Mouse (Mus musculus): ENCODE measurements at regions not wholly inside any gene's neighbourhood (a gene's known extent, or its start where the extent isn't known, plus 50 kb on each side); places are given as distances from the start of the nearest gene placed in this dataset.
A peak's percentile ranks its signal among the peaks of the same experiment; 100 is the strongest.

DNA sequence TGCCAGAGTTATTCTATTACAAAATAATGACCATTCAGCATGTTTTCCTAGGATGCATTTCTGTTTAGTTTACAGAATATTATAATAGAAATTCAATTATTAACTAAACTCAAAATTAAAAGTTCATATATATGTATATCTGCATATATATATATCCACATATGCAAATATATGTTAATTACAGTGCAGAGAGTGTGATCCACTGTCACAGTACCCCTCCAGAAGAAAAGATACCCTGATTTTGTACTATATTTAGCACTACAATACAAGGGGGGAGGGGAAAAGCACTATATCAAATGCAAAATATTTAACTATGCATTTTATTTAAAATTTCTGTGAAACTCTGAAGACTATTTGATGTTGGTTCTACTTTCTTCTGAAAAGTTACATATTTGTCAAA lies 265.4 kb upstream of the Cdh19 start:
- Histone ChIP-seq H3K36me3 (ENCODE audit: control insufficient read depth, insufficient read depth, low read length, poor library complexity, severe bottlenecking) (no peaks in the 10 kb centered on the region), H3K4me3 (ENCODE audit: insufficient read depth in 1 of 2, low read depth in 1 of 2, low read length in 2 of 2, poor library complexity in 1 of 2, severe bottlenecking in 1 of 2) (no peak overlapping the region), H3K9ac (ENCODE audit: insufficient read depth, low read depth, low read length, poor library complexity, severe bottlenecking) (no peak overlapping the region), H3K4me1 (ENCODE audit: control insufficient read depth in 2 of 2, insufficient read depth in 2 of 2, low read length in 2 of 2, poor library complexity in 1 of 2) (no peaks in the 10 kb centered on the region), H3K9me3 (ENCODE audit: control insufficient read depth, insufficient read depth, low read depth, low read length) (no peaks in the 10 kb centered on the region), H3K27ac (ENCODE audit: insufficient read depth, low read depth, low read length, poor library complexity, severe bottlenecking) (no peak overlapping the region)
- in situ Hi-C loops (cut with MboI; ENCODE audit: low sequenced_read_pairs in 2 of 2, unreplicated experiment in 2 of 2) = no loop called here
- TF ChIP-seq MAFK (IDR thresholded peaks at IDR 0.05; ENCODE audit: insufficient read depth, low read depth, low read length) (no peak), HCFC1 (IDR thresholded peaks at IDR 0.05; ENCODE audit: borderline replicate concordance, insufficient read depth, low read length) (no peak), ZNF384 (IDR thresholded peaks at IDR 0.05; ENCODE audit: low read depth, low read length) (no peak), ZC3H11A (IDR thresholded peaks at IDR 0.05; ENCODE audit: borderline replicate concordance, low read depth, low read length) (no peak), CHD2 (IDR thresholded peaks at IDR 0.05; ENCODE audit: low read depth, low read length) (no peak)
- no peak for DNase-seq (ENCODE audit: low read depth, low spot score)

DNA sequence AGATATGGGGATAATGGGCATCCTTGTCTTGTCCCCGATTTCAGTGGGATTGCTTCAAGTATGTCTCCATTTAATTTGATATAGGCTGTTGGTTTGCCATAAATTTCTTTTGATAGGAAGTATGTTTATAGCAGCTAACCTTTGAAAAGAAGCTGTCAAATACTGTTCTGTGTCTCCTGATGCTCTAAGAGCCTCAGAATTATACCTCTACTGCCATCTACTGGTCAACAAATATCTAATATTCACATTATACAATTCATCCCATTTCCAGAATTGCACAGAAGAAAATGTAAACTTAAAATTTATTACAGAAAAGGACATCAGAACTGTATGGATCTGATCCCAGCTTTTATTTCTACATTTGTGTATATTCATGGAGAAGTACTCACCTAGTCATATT lies 265.0 kb upstream of the Cdh19 start:
- no peak overlapping the region for H3K4me3 ChIP-seq (ENCODE audit: insufficient read depth in 1 of 2, low read depth in 1 of 2, low read length in 2 of 2, poor library complexity in 1 of 2, severe bottlenecking in 1 of 2)
- H3K9ac ChIP-seq (ENCODE audit: insufficient read depth, low read depth, low read length, poor library complexity, severe bottlenecking) = no peak overlapping the region
- H3K4me1 ChIP-seq (ENCODE audit: control insufficient read depth in 2 of 2, insufficient read depth in 2 of 2, low read length in 2 of 2, poor library complexity in 1 of 2) = no peaks in the 10 kb centered on the region
- no peaks in the 10 kb centered on the region for H3K36me3 ChIP-seq (ENCODE audit: control insufficient read depth, insufficient read depth, low read length, poor library complexity, severe bottlenecking)
- peak; percentile 6 for DNase-seq (ENCODE audit: low read depth, low spot score)
- no peaks in the 10 kb centered on the region for H3K9me3 ChIP-seq (ENCODE audit: control insufficient read depth, insufficient read depth, low read depth, low read length)
- no peak overlapping the region for H3K27ac ChIP-seq (ENCODE audit: insufficient read depth, low read depth, low read length, poor library complexity, severe bottlenecking)
- in situ Hi-C loops (cut with MboI; ENCODE audit: low sequenced_read_pairs in 2 of 2, unreplicated experiment in 2 of 2) = no loop called here
- TF ChIP-seq ZC3H11A (IDR thresholded peaks at IDR 0.05; ENCODE audit: borderline replicate concordance, low read depth, low read length) = peak; percentile 24; the same call in 1 of the 2 replicates
- TF ChIP-seq CHD2 (IDR thresholded peaks at IDR 0.05; ENCODE audit: low read depth, low read length) = no peak
